Mouse (Mus musculus) testis, postnatal 10 days (tissue): Measurements from ENCODE around the gene Morc2a.
"Not testable (repeated sequence)": the region's sequence is repeated elsewhere in the genome, so short reads cannot be mapped to it uniquely, and the experiment has no call there.

Experiments used
- DNase-seq: peaks from one replicate; pipeline ENCODE4 v3.0.0; 2021; ENCODE audit warnings: low spot score

Gene Morc2a

GRCm38 (mm10) chr11:3648964-3649841 is at the start of gene Morc2a:
Morc2a (plus strand) TSS chr11:3649191.
- DNase-seq: peak; percentile 96

- not testable (repeated sequence) for DNase-seq
Measured at GRCm38 (mm10) chr11:3601966-3602365, 47.0 kb upstream of the Morc2a start.

GRCm38 (mm10) chr11:3602687-3603086 is 46.3 kb upstream of the Morc2a start:
- DNase-seq: not testable (repeated sequence)

- DNase-seq: no peak
Measured at GRCm38 (mm10) chr11:3606456-3606855, 42.5 kb upstream of the Morc2a start.

GRCm38 (mm10) chr11:3615576-3615975 is 33.4 kb upstream of the Morc2a start:
- DNase-seq: no peak

GRCm38 (mm10) chr11:3622826-3623225 is 26.2 kb upstream of the Morc2a start:
- DNase-seq: no peak

- DNase-seq: no peak
Measured at GRCm38 (mm10) chr11:3624391-3625027, 24.5 kb upstream of the Morc2a start.

- DNase-seq: peak; percentile 56
Measured at GRCm38 (mm10) chr11:3628999-3629491, 19.9 kb upstream of the Morc2a start.

- DNase-seq: not testable (repeated sequence)
Measured at GRCm38 (mm10) chr11:3633269-3633668, 15.7 kb upstream of the Morc2a start.

GRCm38 (mm10) chr11:3647688-3648087 is 1.3 kb upstream of the Morc2a start:
- DNase-seq: no peak

GRCm38 (mm10) chr11:3648305-3648963 is 557 bp upstream of the Morc2a start:
- DNase-seq: no peak

- no peak for DNase-seq
Measured at GRCm38 (mm10) chr11:3650141-3650540, 1.1 kb downstream of the Morc2a start.

GRCm38 (mm10) chr11:3661964-3662363 is 13.0 kb downstream of the Morc2a start:
- DNase-seq: no peak

- DNase-seq: no peak
Measured at GRCm38 (mm10) chr11:3667506-3667905, 18.5 kb downstream of the Morc2a start.

GRCm38 (mm10) chr11:3668768-3669167 is 19.8 kb downstream of the Morc2a start:
- no peak for DNase-seq

- DNase-seq: no peak
Measured at GRCm38 (mm10) chr11:3669849-3670248, 20.9 kb downstream of the Morc2a start.

GRCm38 (mm10) chr11:3671000-3671628 is 22.1 kb downstream of the Morc2a start:
- no peak for DNase-seq

GRCm38 (mm10) chr11:3674545-3674944 is 25.6 kb downstream of the Morc2a start:
- no peak for DNase-seq

- no peak for DNase-seq
Measured at GRCm38 (mm10) chr11:3676423-3676822, 27.4 kb downstream of the Morc2a start.

GRCm38 (mm10) chr11:3677204-3677603 is 28.2 kb downstream of the Morc2a start:
- DNase-seq: no peak

GRCm38 (mm10) chr11:3679771-3680170 is 30.8 kb downstream of the Morc2a start:
- no peak for DNase-seq

- DNase-seq: no peak
Measured at GRCm38 (mm10) chr11:3683696-3684095, 34.7 kb downstream of the Morc2a start.
